Mouse (Mus musculus) embryo, embryonic 9.5 days (tissue): Measurements from ENCODE around the gene Slc7a7.
A peak's percentile ranks its signal among the peaks of the same experiment; 100 is the strongest.
"Not testable (repeated sequence)": the region's sequence is repeated elsewhere in the genome, so short reads cannot be mapped to it uniquely, and the experiment has no call there.

Source experiments
- DNase-seq: peaks from one replicate; pipeline ENCODE4 v3.0.0-alpha.2; 2017; ENCODE audit errors: extremely low spot score

Gene Slc7a7

DNA sequence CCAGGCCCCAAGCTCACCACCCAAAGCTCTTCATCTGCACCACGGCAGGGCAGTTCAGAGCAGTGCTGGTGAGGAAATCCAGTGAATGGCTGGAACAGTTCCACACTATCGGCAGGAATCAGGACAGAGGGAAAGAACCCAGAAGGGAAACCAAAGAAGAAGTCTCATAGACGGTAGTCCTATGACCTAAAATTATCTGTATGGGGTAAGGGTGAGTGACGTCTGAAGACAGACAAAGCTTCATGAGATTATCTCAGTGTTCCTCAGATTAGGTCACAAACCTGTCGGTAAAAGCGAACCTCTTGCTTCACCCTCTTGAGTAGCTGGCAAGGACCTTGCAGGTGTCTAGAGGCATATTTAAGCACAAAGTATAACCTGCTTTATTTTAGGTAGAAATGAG lies 40.4 kb downstream of the Slc7a7 start:
- DNase-seq: no peak

DNA sequence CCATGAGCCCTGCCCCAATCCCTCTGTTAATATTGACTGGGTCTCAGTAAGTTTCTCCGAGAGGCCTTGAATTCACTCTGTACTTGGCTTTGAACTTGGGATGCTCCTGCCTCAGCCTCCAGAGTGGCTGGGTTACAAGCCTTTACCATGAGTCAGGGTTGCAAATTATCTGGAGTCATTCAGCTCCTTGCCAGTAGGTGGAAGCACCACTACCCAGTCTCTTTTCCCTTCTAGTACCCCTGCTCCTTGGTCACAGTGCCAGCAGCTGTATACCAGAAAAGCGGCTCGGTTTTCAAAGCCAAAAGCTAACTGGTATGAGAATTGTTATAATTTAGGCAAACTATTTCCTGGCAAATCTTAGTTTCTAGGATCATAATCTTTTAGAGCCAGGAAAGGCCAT lies 41.7 kb downstream of the Slc7a7 start:
- no peak for DNase-seq

DNA sequence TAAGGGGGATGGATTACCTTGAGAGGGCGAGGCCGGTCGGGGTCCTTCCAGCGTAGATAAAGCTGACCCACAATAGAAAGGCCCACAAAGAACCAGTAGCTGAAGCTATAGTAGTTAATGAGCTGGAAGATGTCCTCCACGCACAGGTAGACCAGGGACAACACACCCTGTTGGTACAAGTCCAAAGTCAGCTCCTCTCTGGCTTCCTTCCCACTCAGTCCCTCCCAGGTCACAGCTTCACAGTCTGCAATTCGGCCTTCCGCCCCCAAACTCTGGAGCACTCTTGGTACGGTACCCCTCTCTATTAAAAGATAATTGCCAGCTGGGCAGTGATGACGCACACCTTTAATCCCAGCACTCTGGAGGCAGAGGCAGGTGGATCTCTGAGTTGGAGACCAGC lies 44.7 kb downstream of the Slc7a7 start:
- DNase-seq: no peak

DNA sequence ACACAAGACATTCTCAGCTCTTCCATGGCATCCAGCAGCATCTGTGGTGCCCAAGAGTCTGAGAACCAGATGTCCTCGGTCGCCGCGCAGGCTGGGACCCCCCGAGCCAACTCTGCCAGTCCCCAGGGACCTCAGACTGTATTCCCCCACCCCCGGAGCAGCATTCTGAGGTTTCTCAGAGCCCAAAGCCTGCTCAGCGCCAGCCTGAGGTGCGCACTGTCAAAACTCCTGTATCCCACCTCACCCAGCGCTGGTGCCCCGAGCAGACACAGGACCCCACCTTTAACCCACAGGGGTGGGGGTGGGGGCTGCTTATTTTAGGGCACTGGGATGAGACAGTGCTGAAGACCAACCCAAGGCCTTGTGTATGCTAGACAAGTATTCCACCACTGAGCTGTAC lies 46.1 kb downstream of the Slc7a7 start:
- no peak for DNase-seq

DNA sequence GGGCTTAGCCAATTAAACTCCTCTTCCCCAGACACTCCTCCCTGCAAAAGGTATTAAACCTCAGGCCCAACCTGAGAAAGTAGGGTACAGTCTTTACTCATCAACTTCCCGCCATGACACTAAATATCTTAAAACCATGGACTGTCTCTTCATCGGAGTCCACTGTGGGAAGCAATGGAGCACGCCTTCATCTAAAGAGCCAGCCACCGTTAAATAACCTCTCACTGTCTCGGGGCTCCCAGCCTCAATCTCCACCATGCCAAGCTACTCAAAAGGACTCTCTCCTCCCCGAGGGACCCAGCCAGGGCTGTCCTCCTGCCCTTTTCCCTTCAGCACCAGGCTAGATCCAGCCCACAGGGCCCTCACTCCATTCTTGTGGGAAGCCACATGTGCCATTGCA lies 47.0 kb downstream of the Slc7a7 start:
- no peak for DNase-seq

- DNase-seq: no peak
Measured at GRCm38 (mm10) chr14:54369372-54369771, 48.2 kb downstream of the Slc7a7 start.

DNA sequence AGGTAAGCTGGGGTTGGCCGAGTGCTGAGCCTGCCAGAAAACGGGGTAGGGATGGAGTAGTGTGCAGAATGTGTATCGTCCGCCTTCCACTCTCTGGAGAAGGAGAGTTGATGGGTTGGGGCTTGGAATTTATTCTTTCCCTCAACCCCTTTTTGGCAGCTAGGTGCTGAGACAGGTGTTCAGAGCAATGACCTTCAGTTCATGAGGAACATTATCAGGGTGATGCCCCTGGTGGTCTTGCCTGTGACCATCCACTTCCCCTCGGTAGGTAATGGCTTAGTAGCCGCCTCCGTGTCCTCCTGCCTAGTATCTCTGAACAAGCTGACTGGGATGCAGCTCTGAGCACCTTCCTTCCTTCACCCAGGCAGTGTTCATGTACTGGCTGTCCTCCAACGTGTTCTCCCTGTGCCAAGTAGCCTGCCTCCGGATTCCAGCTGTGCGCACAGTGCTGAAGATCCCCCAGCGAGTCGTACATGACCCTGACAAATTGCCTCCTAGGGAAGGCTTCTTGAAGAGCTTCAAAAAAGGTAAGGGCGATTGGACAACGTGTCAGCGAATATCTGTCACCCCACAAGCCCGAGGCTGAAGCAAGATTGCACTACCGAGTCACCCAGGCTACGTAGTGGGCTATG lies 50.0 kb downstream of the Slc7a7 start:
- DNase-seq: no peak

DNA sequence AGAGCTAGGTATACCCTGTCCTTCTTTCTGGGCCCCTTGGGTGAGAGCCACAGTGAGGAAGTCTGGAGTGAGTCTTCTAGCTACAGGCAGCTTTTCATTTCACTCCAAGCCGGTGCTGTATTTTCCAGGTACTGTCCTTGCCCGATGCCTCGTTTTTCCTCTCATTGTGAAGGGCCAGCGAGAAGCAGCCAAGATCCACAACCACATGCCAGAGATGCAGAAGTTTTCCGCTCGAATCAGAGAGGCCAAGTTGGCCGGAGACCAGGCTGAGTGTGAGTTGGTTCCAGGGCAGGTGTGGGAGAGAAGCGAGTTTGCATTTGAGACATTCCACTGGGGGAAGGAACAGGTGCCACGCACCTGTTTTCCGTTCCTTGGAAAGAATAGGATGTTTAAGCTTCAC lies 51.0 kb downstream of the Slc7a7 start:
- no peak for DNase-seq

GRCm38 (mm10) chr14:54365026-54365645 lies 52.4 kb downstream of the Slc7a7 start:
- DNase-seq: no peak

- no peak for DNase-seq
Measured at GRCm38 (mm10) chr14:54363156-54363555, 54.4 kb downstream of the Slc7a7 start.

DNA sequence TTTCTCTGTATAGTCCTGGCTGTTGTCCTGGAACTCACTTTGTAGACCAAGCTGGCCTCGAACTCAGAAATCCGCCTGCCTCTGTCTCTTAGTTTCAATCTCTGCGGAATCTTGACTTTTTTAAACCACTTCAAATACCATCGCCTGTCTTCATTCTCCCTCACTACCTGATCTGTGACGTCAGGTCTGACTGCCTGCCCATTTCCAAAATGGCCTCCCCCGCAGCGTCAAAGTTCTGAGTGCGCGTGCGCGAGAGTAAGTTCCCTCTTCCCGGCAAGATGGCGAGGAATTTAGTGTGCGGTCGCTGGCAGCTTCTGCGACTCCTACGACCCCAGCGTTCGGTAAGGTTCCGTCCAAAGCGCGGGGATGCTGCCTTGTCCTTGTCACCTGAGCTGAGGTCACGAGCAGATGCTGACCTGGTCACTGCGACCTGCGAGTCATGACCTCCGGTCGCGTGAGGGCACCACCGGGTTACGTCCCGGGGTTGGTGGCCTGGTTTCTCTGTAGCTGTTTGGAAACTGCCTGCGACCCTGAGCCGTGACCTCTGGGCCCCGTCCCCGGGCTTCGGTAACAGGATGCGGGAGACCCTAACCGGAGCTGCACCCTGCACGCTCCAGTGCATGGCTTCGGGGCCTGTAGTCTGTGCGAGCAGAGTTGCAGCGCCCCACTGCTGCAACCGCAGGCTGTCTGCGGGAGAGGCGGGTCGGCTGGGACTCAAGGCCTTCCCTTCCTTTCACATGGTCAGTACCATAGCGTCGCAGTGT lies 56.8 kb downstream of the Slc7a7 start, which contains the start of gene Oxa1l:
Gene Oxa1l, plus strand, starts transcription at position 258 of the 764 bp plus-strand sequence.
- peak; percentile 97 for DNase-seq

GRCm38 (mm10) chr14:54354406-54354805 lies 63.2 kb downstream of the Slc7a7 start:
- no peak for DNase-seq

DNA sequence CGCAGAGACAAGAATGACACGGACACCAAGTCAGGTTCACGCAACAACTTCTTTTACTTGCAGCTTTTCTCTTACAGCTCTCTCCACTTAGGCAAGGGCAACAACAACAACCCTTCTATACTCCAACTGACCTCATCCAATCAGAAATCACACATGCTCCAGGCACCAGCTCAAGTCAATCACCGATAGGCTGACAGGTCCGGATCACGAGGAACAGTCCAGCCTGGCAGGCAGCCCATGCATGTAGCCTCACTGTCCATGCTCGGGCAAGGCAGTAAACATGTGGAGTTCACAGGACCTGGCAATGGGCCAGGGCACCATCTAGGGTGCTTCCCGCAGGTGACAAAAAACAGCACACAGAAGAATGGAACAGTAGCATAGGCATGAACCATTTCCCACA lies 65.3 kb downstream of the Slc7a7 start:
- no peak for DNase-seq

DNA sequence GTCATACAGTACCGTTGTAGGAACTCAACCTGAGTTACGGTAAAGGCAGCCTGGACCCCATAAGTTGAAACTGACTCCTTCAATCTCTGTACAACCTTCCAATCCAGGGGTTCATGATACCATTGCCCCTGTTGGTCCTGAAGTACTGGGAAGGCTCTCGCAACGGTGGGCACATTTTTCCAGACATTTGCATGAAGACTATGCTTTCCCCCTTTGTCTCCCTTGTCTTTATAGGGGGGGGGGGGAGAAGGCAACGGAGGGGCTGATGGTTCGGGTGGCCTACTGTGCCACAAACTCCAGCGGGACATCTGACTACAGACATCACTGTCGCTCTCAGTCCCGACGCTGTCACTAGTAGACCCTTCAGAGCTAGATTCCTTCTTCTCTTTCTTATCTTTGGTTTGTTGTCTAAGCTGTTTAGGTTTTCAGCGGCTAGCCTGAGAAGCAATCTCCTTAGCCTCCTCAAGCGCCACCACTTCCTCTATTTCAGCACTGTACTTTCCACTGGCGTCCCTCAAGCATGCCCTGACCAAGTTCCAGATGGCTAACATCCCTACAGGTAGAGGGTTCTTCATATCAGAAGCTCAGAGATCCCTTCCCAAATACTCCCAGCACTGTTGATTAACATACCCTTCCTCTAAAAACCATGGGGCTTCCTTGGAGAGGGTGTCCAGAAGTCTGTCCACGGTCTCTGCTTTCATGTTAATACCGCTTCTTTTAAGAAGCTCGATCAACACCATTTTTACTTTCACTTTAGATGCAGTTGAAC lies 66.6 kb downstream of the Slc7a7 start:
- not testable (repeated sequence) for DNase-seq

- DNase-seq: not testable (repeated sequence)
Measured at GRCm38 (mm10) chr14:54341807-54342206, 75.8 kb downstream of the Slc7a7 start.

GRCm38 (mm10) chr14:54340836-54341235 lies 76.7 kb downstream of the Slc7a7 start:
- no peak for DNase-seq

DNA sequence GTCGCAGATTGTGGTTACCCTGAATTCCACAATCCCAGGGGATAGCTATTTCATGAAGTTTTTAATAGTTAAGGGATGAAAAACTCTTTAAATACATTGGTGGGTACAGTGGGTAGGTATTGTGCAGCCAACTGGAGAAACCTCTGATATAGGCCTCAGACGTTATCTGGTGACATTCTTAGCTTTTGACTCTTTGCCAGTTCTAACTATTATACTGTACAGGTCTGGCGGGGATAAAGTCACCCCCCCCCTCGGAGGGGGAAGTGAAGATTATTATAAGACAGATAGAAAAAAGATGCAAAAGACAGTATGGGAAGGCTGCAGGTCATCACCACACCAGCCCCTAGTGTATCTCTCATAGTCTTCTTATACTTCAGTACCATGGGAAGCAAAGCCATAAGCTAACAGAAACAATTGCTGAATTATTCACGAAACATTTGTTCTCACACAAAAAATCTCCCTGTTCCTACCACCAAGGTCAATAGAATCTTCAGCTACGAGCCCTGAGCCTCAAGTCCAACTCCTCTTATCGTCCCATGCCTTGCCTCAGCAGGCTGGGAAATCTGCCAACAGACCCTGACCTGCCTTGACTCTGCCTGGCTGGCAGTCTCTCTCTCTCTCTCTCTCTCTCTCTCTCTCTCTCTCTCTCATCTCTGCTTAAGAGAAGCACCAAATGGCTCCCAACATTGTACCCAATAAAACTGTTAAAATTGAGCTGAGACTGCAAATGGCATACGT lies 84.0 kb downstream of the Slc7a7 start:
- DNase-seq: no peak

DNA sequence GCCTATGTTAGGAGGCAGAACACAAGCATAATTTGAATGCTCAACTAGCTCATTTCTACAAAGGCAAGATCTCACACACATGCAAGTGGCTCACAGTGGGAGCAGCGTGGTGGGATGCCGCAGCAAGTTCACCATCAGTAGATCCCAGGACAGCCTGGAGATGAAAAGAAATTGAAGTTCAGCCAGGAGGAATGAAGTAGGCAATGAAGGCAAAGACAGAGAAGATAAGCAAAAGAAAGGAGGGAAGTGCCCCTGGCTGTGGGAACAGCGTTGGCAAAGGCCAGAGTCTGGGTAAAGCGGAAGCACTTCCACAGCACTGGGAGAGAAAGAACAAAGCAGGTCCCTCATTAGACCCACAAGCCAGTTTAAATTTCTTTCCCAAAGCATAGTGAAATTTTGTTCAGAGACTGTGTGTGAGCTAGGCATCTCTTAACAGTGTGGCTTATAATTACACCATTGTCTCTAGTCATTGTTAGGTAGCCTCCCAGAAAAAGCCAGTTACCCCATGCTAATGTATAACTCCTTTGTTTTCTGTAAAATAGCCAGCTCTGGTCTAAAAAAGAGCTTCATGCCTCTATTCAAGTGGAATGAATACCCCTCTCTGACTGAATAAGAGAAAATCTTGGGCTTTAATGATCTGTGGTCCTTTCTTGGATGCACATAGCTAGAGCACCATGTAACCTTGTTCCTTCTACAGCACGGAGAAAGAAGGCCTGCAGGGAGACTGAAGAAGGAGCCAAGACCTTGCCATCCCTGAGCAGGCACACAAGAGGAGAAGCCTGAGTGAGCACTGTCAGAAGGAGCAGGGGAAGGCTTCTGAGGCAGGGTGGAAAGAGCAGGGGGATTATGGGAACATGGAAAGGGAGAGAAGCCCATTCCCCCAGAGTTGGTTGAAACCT lies 85.2 kb downstream of the Slc7a7 start:
- no peak for DNase-seq

GRCm38 (mm10) chr14:54331178-54331577 lies 86.4 kb downstream of the Slc7a7 start:
- no peak for DNase-seq

DNA sequence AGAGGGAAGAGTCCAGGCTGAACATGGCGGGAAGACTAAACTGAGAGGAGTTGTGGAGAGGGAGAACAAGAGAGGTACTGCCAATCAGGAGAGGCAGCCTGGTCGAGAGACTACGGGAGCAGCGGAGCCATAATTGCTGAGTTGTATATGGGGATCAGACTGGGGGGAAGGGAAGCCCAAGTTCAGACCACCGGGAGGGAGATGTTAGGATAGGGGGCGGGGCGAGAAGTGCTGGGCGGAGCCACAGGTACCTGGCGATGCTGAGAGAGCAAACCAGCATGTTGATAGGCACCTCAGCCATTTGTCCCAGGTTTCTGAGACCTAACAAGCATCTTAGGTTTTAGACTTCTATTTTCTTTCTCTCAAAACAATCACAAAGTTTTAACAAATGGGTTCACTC lies 88.4 kb downstream of the Slc7a7 start:
- DNase-seq: no peak

DNA sequence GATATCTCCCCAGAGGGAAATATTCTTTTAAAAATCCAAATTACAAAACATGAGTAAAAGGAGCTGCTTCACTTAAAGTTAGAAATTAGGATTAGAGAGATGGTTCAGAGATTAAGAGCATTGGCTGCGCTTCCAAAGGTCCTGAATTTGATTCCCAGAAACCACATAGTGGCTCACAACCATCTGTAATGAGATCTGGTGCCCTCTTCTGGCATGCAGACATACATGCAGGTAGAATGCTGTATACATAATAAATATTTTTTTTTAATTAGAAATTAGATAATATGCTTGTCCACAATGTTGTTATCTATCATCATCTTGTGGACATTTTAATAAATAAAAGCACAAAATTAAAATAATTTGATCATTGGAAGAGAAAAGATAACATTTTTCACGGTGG lies 89.0 kb downstream of the Slc7a7 start:
- no peak for DNase-seq
